Mouse (Mus musculus): ENCODE data around the gene Cdh10. TPM values are rescaled to one million over a fixed set of nuclear protein-coding genes. Genes with fewer than 3 reads are reported as not detected.

Cdh10 gene
- polyA plus RNA-seq, 1 experiment from 2014 or later, result 1.4 TPM

DNA sequence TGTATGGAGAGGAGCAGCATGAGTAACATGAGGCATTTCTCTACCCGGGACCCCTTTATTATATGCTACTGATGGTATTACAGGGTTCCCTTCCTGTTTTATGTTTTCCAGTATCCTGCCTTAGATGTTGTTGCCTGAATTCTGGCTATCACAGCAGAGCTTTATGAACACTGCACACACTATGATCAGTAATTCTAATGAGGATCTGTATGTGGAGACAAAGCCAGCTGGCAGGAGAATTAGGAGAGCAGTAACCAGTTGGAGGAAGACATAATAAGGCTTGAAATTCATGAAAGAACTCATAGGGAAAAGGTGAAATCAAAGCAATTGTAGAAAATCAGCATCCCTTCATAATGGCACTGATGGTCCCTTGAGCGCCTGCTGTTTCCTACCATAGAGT is 51.1 kb downstream of the Cdh10 start:
- Histone ChIP-seq H3K9me3 (no peaks in the 10 kb centered on the region), H3K36me3 (no peaks in the 10 kb centered on the region), H3K4me2 (no peak overlapping the region), H3K4me3 (no peak overlapping the region), H3K27me3 (replicated peaks) (no peaks in the 10 kb centered on the region), H3K9ac (no peak overlapping the region), H3K27ac (replicated peaks) (no peak overlapping the region), H3K4me1 (no peaks in the 10 kb centered on the region)
- 76% methylated on average over 2 of the region's 2 CpGs for whole genome bisulfite sequencing
- no peak for ATAC-seq (ENCODE audit: extremely low read depth, insufficient number of reproducible peaks, low FRiP score, low TSS enrichment)

DNA sequence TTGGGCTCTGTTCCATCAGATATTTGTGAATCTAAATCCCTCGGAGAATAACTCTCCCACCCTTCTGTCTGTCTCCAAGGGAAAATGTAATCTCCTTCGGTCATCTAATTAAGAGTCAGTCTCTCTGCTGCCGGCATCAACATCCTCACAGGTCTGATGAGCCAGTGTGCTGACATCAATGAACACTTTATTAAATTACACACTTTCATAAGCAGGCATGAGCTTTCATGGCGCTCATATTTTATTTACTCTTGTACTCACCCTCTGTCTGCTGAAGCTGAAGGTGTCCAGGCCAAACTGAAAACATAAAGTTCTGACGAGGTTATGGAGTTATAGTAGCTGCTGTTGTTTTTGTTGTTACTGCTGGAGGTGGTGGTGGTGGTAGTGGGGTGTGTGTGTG is 62.7 kb downstream of the Cdh10 start:
- H3K9ac ChIP-seq, result no peak overlapping the region
- H3K4me2 ChIP-seq, result no peak overlapping the region
- no peaks in the 10 kb centered on the region for H3K9me3 ChIP-seq
- no peak for ATAC-seq (ENCODE audit: extremely low read depth, insufficient number of reproducible peaks, low FRiP score, low TSS enrichment)
- WGBS, result 63% methylated on average over 5 of the region's 5 CpGs
- H3K27me3 ChIP-seq (replicated peaks), result no peaks in the 10 kb centered on the region
- no peak overlapping the region for H3K27ac ChIP-seq (replicated peaks)
- no peaks in the 10 kb centered on the region for H3K36me3 ChIP-seq
- H3K4me3 ChIP-seq, result no peak overlapping the region
- H3K4me1 ChIP-seq, result no peaks in the 10 kb centered on the region

DNA sequence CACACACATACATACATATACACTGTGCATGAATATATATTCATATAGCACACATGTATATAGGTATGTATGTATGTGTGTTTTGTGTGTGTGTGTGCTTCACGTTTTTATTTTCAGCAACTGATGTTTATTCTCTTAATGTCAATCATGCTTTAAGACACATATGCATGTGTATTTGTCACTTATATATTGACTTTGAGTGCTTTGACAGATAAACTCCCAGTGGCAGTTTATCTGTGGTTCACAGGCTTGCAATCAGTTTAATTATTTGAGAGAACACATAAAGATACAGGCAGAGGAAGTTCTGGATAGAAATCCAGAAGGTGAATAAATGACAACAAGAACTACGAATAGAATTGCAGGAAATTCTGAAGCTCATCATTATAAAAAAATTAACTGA is 67.9 kb downstream of the Cdh10 start:
- Histone ChIP-seq H3K27ac (replicated peaks) (no peak overlapping the region), H3K4me2 (no peak overlapping the region), H3K4me3 (no peak overlapping the region), H3K27me3 (replicated peaks) (no peaks in the 10 kb centered on the region), H3K36me3 (no peaks in the 10 kb centered on the region), H3K9me3 (no peaks in the 10 kb centered on the region), H3K4me1 (no peaks in the 10 kb centered on the region), H3K9ac (no peak overlapping the region)
- no peak for ATAC-seq (ENCODE audit: extremely low read depth, insufficient number of reproducible peaks, low FRiP score, low TSS enrichment)
- WGBS, result 64% methylated on average over 2 of the region's 2 CpGs

DNA sequence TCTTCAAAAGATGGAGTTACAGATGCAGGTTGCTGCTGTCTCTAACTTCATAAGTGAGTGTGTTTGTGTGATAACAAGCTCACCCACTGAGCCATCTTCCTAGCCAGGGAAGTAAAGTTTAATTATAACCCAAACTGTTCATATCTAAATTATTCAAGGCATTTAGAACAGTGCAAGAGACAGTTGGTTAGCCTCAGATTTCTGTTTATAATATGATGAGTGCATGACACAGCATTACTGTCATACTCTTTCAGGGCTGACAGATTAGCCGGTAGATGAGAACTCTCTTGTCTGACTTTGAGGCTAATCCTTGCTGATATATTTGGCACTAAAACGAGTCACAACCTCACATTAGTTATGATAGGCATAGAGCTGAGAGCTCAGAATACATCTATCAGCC is 70.2 kb downstream of the Cdh10 start:
- no peaks in the 10 kb centered on the region for H3K4me1 ChIP-seq
- no peaks in the 10 kb centered on the region for H3K27me3 ChIP-seq (replicated peaks)
- ATAC-seq (ENCODE audit: extremely low read depth, insufficient number of reproducible peaks, low FRiP score, low TSS enrichment), result no peak
- no peak overlapping the region for H3K9ac ChIP-seq
- WGBS, result 45% methylated on average over 2 of the region's 2 CpGs
- H3K36me3 ChIP-seq, result no peaks in the 10 kb centered on the region
- no peak overlapping the region for H3K4me2 ChIP-seq
- no peak overlapping the region for H3K4me3 ChIP-seq
- H3K27ac ChIP-seq (replicated peaks), result no peak overlapping the region
- no peaks in the 10 kb centered on the region for H3K9me3 ChIP-seq

DNA sequence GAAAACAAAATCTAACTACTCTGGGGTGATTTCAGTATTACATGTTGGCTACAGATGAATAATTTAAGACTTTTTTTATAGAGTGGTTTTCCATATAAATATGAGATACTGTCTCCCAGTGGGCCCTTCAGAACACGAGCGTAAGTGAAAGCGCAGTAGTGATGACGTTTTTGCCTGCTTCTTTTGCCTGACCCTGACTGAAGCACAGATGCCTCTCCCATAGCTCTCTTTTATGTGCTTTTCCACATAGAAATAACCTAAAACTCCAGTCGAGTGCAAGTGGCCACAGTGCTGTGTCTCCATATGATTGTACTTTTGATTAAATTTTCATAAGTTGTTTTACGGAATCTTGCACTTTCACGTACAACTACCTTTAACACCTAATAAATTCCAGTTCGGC is 71.6 kb downstream of the Cdh10 start:
- Histone ChIP-seq H3K27ac (replicated peaks) (no peak overlapping the region), H3K4me3 (no peak overlapping the region), H3K9ac (no peak overlapping the region), H3K27me3 (replicated peaks) (no peaks in the 10 kb centered on the region), H3K4me2 (no peak overlapping the region), H3K9me3 (no peaks in the 10 kb centered on the region), H3K4me1 (no peaks in the 10 kb centered on the region), H3K36me3 (no peaks in the 10 kb centered on the region)
- no peak for ATAC-seq (ENCODE audit: extremely low read depth, insufficient number of reproducible peaks, low FRiP score, low TSS enrichment)
- 78% methylated on average over 8 of the region's 8 CpGs for WGBS

DNA sequence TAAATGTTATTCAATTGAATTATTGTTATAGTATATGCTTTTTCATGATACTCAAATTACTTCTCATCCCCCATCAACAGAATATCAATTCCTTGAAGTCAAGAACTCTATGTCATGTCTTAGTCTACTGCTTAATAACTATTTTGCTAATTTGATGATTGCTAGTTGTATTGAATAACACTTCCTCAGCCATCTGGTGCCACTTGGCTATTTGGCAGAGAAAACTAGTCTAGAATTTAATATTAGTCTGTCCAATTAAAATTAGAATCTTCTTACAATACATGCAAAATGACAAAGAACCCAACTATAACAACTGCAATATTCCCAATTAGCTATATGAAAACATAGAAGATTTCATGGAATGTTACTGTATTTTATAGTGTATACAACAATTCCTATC is 82.0 kb downstream of the Cdh10 start:
- ATAC-seq (ENCODE audit: extremely low read depth, insufficient number of reproducible peaks, low FRiP score, low TSS enrichment), result no peak
- no peak overlapping the region for H3K4me2 ChIP-seq
- no peaks in the 10 kb centered on the region for H3K27me3 ChIP-seq (replicated peaks)
- H3K27ac ChIP-seq (replicated peaks), result no peak overlapping the region
- H3K9me3 ChIP-seq, result no peaks in the 10 kb centered on the region
- H3K4me1 ChIP-seq, result no peaks in the 10 kb centered on the region
- H3K36me3 ChIP-seq, result no peaks in the 10 kb centered on the region
- no peak overlapping the region for H3K4me3 ChIP-seq
- no peak overlapping the region for H3K9ac ChIP-seq

DNA sequence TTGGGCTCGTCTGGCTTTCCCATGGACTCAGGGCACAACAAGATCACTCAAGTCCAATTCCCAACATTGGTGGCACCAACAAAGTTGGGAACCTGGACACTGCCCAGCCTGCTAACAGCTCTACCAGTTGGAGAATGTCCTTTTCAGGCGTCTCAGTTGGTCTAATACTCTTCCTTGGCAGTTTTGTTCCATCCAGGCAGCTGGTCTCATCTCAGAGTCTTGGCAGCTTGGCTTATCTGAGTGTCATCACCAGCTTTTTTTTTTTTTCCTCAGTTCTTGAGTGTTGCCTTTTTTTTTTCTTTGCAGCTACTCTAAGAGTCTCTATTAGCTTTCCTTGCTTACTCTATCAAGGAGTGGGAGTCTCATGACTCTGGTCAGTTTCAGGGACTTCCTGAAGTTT is 85.4 kb downstream of the Cdh10 start:
- Histone ChIP-seq H3K27me3 (replicated peaks) (no peaks in the 10 kb centered on the region), H3K4me3 (no peak overlapping the region), H3K4me2 (no peak overlapping the region), H3K27ac (replicated peaks) (no peak overlapping the region), H3K9me3 (no peaks in the 10 kb centered on the region), H3K9ac (no peak overlapping the region), H3K36me3 (no peaks in the 10 kb centered on the region), H3K4me1 (no peaks in the 10 kb centered on the region)
- 55% methylated on average over 2 of the region's 2 CpGs for WGBS
- ATAC-seq (ENCODE audit: extremely low read depth, insufficient number of reproducible peaks, low FRiP score, low TSS enrichment), result no peak

DNA sequence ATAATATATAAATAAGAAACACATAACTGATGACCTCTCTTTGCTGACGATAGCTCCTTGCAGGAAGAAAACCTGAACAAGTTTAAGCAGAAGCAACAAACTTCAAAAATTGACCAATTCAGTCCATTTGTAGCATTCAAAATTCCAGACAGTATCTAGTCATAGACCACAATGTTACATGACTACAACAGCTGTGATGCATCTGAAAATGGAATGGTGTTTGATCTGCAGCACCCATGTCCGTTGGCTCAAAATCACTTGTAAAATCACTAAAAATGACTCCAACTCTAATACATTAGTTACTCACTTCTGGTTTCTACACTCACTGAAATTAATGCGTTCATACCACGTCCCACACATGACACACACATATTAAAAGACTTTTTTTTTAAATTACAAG is 91.9 kb downstream of the Cdh10 start:
- Histone ChIP-seq H3K9me3 (no peaks in the 10 kb centered on the region; the same call in 1 of the 2 replicates), H3K27ac (replicated peaks) (no peak overlapping the region), H3K4me1 (no peaks in the 10 kb centered on the region), H3K27me3 (replicated peaks) (no peaks in the 10 kb centered on the region), H3K4me2 (no peak overlapping the region), H3K9ac (no peak overlapping the region), H3K36me3 (no peaks in the 10 kb centered on the region), H3K4me3 (no peak overlapping the region)
- WGBS, result 74% methylated on average over 4 of the region's 4 CpGs
- ATAC-seq (ENCODE audit: extremely low read depth, insufficient number of reproducible peaks, low FRiP score, low TSS enrichment), result no peak

DNA sequence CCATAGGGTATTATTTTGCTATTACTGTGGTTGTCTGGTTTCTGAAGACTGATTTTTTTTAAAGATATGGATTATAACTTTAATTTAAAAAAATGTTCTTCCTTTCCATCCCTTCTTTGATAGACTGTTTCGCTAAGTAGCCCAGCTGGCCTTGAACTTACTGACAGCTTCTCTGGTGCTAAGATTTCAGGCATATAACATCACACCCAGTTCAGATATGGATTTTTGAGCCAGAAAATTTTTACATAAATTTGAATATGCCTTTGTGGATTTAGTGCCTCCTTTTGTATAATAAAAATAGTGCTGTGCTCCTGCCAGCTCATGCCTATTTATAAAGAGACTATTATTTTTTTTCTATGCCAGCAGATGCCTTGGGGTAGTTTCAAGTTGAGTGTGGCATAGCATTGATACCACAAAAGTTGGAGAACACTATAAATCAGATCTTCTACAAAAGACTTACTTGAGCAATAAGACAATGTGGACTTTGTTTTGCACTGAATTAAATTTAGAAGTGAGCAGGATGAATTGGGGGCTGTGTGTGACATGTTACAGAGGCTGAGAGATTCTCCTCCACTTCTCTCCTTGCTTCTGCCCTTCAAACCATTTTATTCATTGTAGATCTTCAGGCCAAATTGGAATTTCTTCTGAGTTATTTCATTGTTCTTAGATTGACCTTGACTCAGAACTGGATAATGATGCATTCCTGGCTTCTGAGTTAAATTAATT is 106.8 kb downstream of the Cdh10 start:
- Histone ChIP-seq H3K9ac (no peak overlapping the region), H3K9me3 (no peaks in the 10 kb centered on the region), H3K36me3 (no peaks in the 10 kb centered on the region), H3K27ac (replicated peaks) (no peak overlapping the region), H3K4me2 (no peak overlapping the region), H3K27me3 (replicated peaks) (no peaks in the 10 kb centered on the region), H3K4me1 (no peaks in the 10 kb centered on the region), H3K4me3 (no peak overlapping the region)
- WGBS, result 73% methylated on average over 1 of the region's 1 CpGs
- no peak for ATAC-seq (ENCODE audit: extremely low read depth, insufficient number of reproducible peaks, low FRiP score, low TSS enrichment)

DNA sequence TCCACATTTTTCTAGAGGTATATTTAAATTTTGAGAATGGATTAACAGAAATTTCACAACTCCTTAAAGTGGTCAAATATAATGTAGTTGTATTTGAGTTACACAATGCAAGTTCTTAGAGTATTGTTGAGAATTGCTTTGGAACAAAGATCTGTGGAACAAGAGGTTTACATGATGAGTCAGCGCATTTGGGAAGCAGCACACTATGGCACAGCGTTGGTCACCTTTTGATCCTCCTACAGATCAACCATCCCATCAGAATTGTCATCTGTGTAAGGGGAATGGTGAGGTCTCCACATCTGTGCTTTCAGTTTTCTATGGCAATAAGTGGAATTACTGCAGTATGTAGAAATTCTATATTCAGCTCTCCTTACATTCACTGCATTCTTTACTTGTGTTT is 108.2 kb downstream of the Cdh10 start:
- Histone ChIP-seq H3K4me3 (no peak overlapping the region), H3K4me1 (no peaks in the 10 kb centered on the region), H3K4me2 (no peak overlapping the region), H3K27ac (replicated peaks) (no peak overlapping the region), H3K9ac (no peak overlapping the region), H3K36me3 (no peaks in the 10 kb centered on the region), H3K9me3 (no peaks in the 10 kb centered on the region), H3K27me3 (replicated peaks) (no peaks in the 10 kb centered on the region)
- WGBS, result 85% methylated on average over 2 of the region's 2 CpGs
- no peak for ATAC-seq (ENCODE audit: extremely low read depth, insufficient number of reproducible peaks, low FRiP score, low TSS enrichment)

DNA sequence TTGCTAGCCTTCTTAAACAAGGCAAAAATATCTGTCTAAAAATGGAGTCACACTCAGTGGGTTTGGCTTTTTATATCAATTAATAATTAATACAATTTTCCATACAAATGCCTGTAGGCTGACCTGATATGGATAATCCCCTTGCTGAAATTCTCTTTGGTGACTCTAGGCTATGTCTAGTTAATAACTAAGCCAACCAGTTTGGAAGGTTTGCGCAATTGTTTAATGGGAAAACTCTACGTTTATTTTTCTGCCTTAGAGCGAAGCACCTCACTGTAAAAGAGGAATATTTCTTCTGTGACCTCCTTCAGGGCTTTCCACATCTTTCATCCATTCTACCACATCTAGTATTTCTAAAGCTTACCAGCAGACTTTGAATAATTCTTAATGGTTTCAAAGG is 133.5 kb downstream of the Cdh10 start:
- no peaks in the 10 kb centered on the region for H3K9me3 ChIP-seq
- no peak for ATAC-seq (ENCODE audit: extremely low read depth, insufficient number of reproducible peaks, low FRiP score, low TSS enrichment)
- no peak overlapping the region for H3K9ac ChIP-seq
- H3K36me3 ChIP-seq, result no peaks in the 10 kb centered on the region
- whole genome bisulfite sequencing, result 89% methylated on average over 3 of the region's 3 CpGs
- H3K4me2 ChIP-seq, result no peak overlapping the region
- no peaks in the 10 kb centered on the region for H3K27me3 ChIP-seq (replicated peaks)
- no peak overlapping the region for H3K27ac ChIP-seq (replicated peaks)
- no peaks in the 10 kb centered on the region for H3K4me1 ChIP-seq
- no peak overlapping the region for H3K4me3 ChIP-seq

DNA sequence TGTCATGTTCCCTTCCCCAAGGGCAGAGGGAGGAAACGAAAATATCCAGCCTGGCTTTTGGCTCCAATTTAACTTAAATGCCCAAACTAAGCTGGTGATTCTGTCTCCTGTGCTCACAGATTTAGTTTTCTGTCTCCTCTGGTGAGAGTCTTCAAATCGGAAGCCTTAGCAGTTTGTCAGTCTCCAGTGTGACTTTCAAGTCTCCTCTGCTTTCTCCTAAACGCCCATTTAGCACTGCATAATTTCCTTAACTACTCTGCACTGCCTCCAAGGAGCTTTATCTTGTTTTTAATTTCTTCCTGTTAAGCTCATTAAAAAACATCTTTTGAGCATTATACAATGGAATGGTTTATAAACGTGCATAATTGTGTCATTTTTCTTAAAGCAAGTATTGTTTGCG is 156.3 kb downstream of the Cdh10 start:
- 36% methylated on average over 5 of the region's 5 CpGs for WGBS
- H3K27ac ChIP-seq (replicated peaks), result no peak overlapping the region

More for the DNA sequence above, 156.3 kb downstream of the Cdh10 start:
- no peaks in the 10 kb centered on the region for H3K4me1 ChIP-seq
- no peaks in the 10 kb centered on the region for H3K9me3 ChIP-seq
- H3K4me2 ChIP-seq, result no peak overlapping the region
- H3K27me3 ChIP-seq (replicated peaks), result no peaks in the 10 kb centered on the region
- ATAC-seq (ENCODE audit: extremely low read depth, insufficient number of reproducible peaks, low FRiP score, low TSS enrichment), result no peak
- no peaks in the 10 kb centered on the region for H3K36me3 ChIP-seq
- H3K9ac ChIP-seq, result no peak overlapping the region
- no peak overlapping the region for H3K4me3 ChIP-seq

Data from heart, embryonic 13.5 days (tissue).